Mouse (Mus musculus) hindbrain, embryonic 16.5 days (tissue): ENCODE results near the gene Utp20. TPM values are rescaled to one million over a fixed set of nuclear protein-coding genes. Genes with fewer than 3 reads are reported as not detected.
"Not testable (repeated sequence)": the region's sequence is repeated elsewhere in the genome, so short reads cannot be mapped to it uniquely, and the experiment has no call there.

Source experiments
- ATAC-seq: fragments of 200-750 bp; cut with Nextera tagmentation; 2 replicates; pipeline ENCODE4 v1.8.0; 2017; ENCODE audit warnings: moderate TSS enrichment, moderate library complexity
- H3K27ac ChIP-seq: fragments of 300-500 bp; sonication (generic); 2 replicates; pipeline ENCODE4 v1.5.1; 2014; ENCODE audit warnings: low read depth, mild to moderate bottlenecking, control low read depth, low read length, moderate library complexity
- H3K27me3 ChIP-seq: fragments of 300-500 bp; sonication (generic); replicated peaks from 2 replicates; pipeline ENCODE4 v1.6.1; 2014; ENCODE audit warnings: low read length; ENCODE audit not compliant: control insufficient read depth, insufficient read depth
- H3K36me3 ChIP-seq: fragments of 300-500 bp; sonication (generic); 2 replicates; pipeline ENCODE4 v1.6.1; 2014; ENCODE audit warnings: mild to moderate bottlenecking, low read length, moderate library complexity, mixed read lengths; ENCODE audit not compliant: control insufficient read depth, insufficient read depth
- H3K4me1 ChIP-seq: fragments of 300-500 bp; sonication (generic); 2 replicates; pipeline ENCODE4 v1.6.1; 2014; ENCODE audit warnings: low read depth, low read length; ENCODE audit not compliant: control insufficient read depth, insufficient read depth
- H3K4me2 ChIP-seq: fragments of 300-500 bp; sonication (generic); 2 replicates; pipeline ENCODE4 v1.6.1; 2014; ENCODE audit warnings: mild to moderate bottlenecking, low read length, control low read depth, moderate library complexity
- H3K4me3 ChIP-seq: fragments of 300-500 bp; sonication (generic); 2 replicates; pipeline ENCODE4 v1.5.1; 2014; ENCODE audit warnings: mild to moderate bottlenecking, low read length, control low read depth, moderate library complexity
- H3K9ac ChIP-seq: fragments of 300-500 bp; sonication (generic); 2 replicates; pipeline ENCODE4 v1.6.1; 2014; ENCODE audit warnings: low read depth, mild to moderate bottlenecking, control low read depth, low read length, moderate library complexity
- H3K9me3 ChIP-seq: fragments of 300-500 bp; sonication (generic); 2 replicates; pipeline ENCODE4 v1.6.1; 2014; ENCODE audit warnings: mild to moderate bottlenecking, low read length, moderate library complexity; ENCODE audit not compliant: control insufficient read depth
- WGBS: fragments of 180-500 bp; shearing (Covaris S2); extraction: QIAGEN DNeasy Blood & Tissue Kit; methylation state at CpG from one replicate; pipeline ENCODE4 v1.1.7; 2014; 5-methylcytosine and 5-hydroxymethylcytosine counted together
- polyA plus RNA-seq: library from polyadenylated mRNA; unstranded; fragments of >200 nt; fragmentation: Nextera tagmentation; extraction: Ambion mirVana; gene quantifications from 2 replicates; pipeline ENCODE4 v1.2.1, GENCODE M21; 2015

Gene Utp20
- polyA plus RNA-seq, 1 experiment from 2014 or later, result 7.7 TPM

DNA sequence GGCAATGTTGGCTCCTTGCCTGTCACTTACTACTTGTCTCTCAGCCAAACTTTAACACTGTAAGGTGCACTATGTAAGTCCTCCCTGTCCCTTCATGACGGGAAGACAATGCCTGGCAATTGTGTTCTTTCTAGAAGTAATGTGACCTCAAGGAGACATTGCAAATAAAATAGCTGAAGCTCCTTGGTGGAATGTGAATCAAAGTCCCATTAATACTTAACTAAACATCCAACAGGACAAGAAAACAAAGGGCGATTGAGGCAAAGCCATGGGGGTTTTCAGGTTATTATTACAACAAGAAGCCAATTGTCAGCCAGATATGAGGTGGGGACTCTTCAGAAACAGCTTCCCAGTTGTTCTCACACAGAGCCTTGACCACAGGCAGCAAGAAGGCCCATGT lies 7.6 kb upstream of the Utp20 start:
- no peak overlapping the region for H3K27ac ChIP-seq
- 61% methylated on average over 2 of the region's 2 CpGs for WGBS
- H3K4me1 ChIP-seq, result no peaks in the 10 kb centered on the region
- no peaks in the 10 kb centered on the region for H3K27me3 ChIP-seq
- no peak overlapping the region for H3K9ac ChIP-seq
- no peak overlapping the region for H3K4me3 ChIP-seq
- H3K36me3 ChIP-seq, result no peaks in the 10 kb centered on the region
- no peak for ATAC-seq
- no peaks in the 10 kb centered on the region; the same call in 1 of the 2 replicates for H3K9me3 ChIP-seq
- no peak overlapping the region for H3K4me2 ChIP-seq

DNA sequence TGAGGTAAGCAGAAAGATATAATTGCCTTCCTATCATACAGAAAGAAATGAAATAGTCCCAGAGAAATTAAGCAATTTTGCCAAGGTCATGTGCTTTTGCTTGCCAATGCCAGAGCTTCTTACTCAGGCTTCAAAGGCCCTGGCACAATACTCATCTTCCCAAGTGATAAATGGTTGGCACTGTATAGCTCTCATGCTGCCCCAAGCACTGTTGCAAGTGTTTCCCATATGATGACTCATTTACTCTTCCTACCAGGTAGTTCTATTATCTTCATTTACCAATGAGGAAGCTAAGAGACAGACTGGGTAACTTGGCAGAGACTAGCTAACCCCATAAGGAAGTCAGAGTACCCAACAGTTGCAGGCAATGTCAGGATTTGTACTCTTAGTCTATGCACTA lies 1.8 kb upstream of the Utp20 start:
- Histone ChIP-seq H3K9me3 (no peaks in the 10 kb centered on the region), H3K36me3 (no peaks in the 10 kb centered on the region), H3K4me3 (no peak overlapping the region), H3K4me1 (peaks cover 7% of the 10 kb centered on the region), H3K9ac (no peak overlapping the region), H3K27ac (no peak overlapping the region), H3K27me3 (no peaks in the 10 kb centered on the region), H3K4me2 (no peak overlapping the region)
- no peak for ATAC-seq

DNA sequence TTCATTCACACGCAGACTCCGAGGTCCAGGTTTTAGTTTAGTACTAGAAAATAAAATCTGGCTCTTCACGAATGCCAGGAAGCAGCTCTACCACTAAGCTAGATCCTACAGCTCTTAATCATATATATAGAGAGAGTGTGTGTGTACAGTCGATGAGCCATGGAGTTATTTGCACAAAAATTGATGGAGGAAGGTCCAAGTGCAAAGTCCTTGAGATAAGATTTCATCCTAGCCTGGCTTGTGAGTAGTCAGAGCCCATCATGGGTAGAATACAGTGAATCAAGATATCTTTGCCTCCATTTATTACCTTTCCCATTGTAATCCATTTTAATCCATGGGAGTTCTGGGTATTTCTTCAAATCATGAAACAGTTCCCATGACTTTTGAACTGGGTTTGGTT lies 992 bp upstream of the Utp20 start:
- Histone ChIP-seq H3K36me3 (no peaks in the 10 kb centered on the region), H3K4me3 (no peak overlapping the region), H3K9me3 (no peaks in the 10 kb centered on the region), H3K4me2 (peak overlapping the region; percentile 65), H3K9ac (no peak overlapping the region), H3K4me1 (peaks cover 7% of the 10 kb centered on the region), H3K27ac (no peak overlapping the region), H3K27me3 (no peaks in the 10 kb centered on the region)
- ATAC-seq, result no peak
- 89% methylated on average over 4 of the region's 4 CpGs for WGBS

DNA sequence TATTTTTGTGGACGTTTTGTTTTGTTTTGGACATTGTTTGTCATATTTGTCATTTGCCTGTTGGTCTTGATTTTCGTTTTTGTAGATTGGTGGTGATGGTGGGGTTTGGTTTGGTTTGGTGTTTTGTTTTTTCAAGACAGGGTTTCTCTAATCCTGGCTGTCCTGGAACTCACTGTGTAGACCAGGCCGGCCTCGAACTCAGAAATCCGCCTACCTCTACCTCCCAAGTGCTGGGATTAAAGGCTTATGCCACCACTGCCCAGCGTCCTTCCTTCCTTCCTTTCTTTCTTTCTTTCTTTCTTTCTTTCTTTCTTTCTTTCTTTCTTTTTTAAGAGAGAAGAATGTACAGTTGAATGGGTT lies 323 bp upstream of the Utp20 start:
- not testable (repeated sequence) for H3K27ac ChIP-seq

DNA sequence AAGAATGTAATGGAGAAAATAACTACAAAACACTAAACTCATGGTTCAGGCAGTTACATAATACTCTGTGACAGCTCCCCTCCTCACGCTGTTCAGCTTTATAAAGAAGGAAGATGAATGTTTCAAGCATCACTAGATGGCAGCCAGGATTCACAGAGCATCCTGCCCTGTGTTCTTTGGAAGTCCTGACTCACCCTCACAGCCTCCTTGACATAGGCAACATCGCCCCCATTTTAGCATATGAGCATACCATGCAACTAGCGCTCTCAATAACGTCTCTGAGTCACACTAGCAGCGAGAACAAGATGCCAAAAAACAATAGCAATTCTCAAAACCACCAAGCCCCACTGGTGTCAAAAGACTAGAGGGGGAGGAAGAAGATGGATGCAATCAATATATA lies 9.3 kb downstream of the Utp20 start:
- Histone ChIP-seq H3K9ac (no peak overlapping the region), H3K4me3 (no peak overlapping the region), H3K4me2 (no peak overlapping the region), H3K4me1 (no peaks in the 10 kb centered on the region), H3K36me3 (peaks cover 40% of the 10 kb centered on the region), H3K27me3 (no peaks in the 10 kb centered on the region), H3K27ac (no peak overlapping the region), H3K9me3 (no peaks in the 10 kb centered on the region)
- no peak for ATAC-seq
- 93% methylated on average over 5 of the region's 5 CpGs for WGBS

More for the DNA sequence above, 323 bp upstream of the Utp20 start:
- H3K36me3 ChIP-seq, H3K27me3 ChIP-seq, H3K4me1 ChIP-seq, H3K9me3 ChIP-seq: not testable (repeated sequence)
- 2% methylated on average over 6 of the region's 6 CpGs for WGBS
- Histone ChIP-seq H3K9ac (peak overlapping the region; percentile 72), H3K4me3 (peak overlapping the region; percentile 97), H3K4me2 (peak overlapping the region; percentile 65)
- ATAC-seq, result peak; percentile 82

DNA sequence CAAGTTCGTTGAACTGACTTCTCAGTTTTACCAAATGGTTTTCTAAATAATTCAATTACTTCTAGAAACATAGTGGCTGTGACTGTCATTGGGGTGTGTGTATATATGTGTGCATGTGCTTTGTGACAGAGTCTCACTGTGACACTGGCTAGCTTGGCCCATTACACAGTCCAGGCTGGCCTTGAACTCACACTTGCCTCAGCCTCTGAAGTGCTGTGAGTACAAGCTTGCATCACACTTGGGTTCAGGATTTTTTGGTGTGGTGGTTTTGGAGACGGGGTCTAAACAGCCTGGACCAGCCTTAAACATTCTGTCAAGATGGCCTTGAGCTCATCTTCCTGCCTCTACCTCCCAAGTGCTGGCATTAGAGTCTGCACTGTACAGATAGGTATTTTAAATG lies 11.3 kb downstream of the Utp20 start:
- ATAC-seq, result no peak
- Histone ChIP-seq H3K4me2 (no peak overlapping the region), H3K4me1 (no peaks in the 10 kb centered on the region), H3K36me3 (peaks cover 32% of the 10 kb centered on the region), H3K27me3 (no peaks in the 10 kb centered on the region), H3K9me3 (no peaks in the 10 kb centered on the region), H3K4me3 (no peak overlapping the region), H3K27ac (no peak overlapping the region), H3K9ac (no peak overlapping the region)
- WGBS, result 93% methylated on average over 2 of the region's 2 CpGs

DNA sequence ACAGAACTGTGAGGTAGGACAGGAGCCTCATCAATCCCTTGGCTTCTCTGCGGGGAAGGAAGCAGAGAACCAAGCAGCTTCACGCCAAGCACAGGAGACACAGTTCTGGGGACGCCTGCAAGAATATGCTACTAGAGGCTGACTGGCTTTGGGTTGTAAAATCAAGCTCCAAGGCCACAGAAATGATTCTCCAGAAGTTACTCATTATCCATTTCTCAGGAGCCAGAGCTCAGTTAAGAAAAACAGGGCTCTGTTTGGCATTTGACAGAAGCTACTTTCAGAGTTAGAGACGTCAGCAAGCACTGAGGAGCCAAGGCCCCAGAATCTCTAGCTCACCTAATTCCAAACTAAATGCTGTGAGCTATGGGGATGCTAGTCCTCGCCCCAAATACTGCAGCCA lies 14.9 kb downstream of the Utp20 start:
- H3K9me3 ChIP-seq, result no peaks in the 10 kb centered on the region
- H3K27me3 ChIP-seq, result no peaks in the 10 kb centered on the region
- no peak overlapping the region for H3K9ac ChIP-seq
- H3K27ac ChIP-seq, result no peak overlapping the region
- no peak for ATAC-seq
- H3K4me3 ChIP-seq, result no peak overlapping the region
- 97% methylated on average over 5 of the region's 5 CpGs for WGBS
- H3K36me3 ChIP-seq, result peaks cover 24% of the 10 kb centered on the region
- no peak overlapping the region for H3K4me2 ChIP-seq
- H3K4me1 ChIP-seq, result no peaks in the 10 kb centered on the region

DNA sequence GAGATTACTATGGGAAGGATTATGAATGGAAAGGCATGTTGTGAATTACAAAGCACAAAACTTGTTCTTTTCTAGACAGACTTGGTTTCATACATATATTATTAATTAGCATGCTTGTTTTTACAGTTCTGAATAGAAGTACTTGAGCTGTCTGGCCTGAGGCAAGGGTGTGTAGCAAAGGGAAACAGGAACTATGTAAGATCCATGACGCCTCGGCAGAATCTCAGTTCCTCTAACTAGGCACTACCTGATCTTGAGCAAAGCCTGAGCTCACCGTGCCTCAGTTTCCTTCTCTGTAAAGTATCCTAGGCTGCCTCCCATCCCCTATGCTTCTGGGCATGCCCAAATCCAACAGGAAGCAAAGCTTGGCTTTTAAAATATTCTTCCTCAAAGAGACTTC lies 24.4 kb downstream of the Utp20 start:
- H3K36me3 ChIP-seq, result peaks cover 29% of the 10 kb centered on the region
- WGBS, result 93% methylated on average over 3 of the region's 3 CpGs
- H3K9me3 ChIP-seq, result no peaks in the 10 kb centered on the region
- no peaks in the 10 kb centered on the region for H3K27me3 ChIP-seq
- H3K9ac ChIP-seq, result no peak overlapping the region
- no peak overlapping the region for H3K27ac ChIP-seq
- no peaks in the 10 kb centered on the region for H3K4me1 ChIP-seq
- no peak for ATAC-seq
- no peak overlapping the region for H3K4me3 ChIP-seq
- H3K4me2 ChIP-seq, result no peak overlapping the region

DNA sequence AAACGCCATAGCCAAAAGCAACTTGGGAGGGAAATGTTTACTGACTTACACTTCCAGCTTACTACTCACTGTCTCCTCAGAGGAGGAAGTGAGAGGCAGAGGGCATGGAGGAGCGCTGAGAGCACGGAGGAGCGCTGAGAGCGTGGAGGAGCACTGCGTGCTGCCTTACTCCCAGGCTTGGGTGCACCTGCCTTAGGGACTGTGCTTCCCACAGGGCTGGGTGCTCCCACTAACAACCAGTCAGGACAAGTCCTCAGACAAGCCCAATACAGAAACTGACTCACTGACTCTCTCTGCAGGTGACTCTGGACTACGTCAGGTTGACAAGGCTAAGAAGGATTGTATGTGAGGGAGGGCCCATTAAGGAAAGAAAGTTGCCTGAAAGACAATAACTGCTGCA lies 27.2 kb downstream of the Utp20 start:
- no peak overlapping the region for H3K27ac ChIP-seq
- no peaks in the 10 kb centered on the region for H3K4me1 ChIP-seq
- H3K27me3 ChIP-seq, result no peaks in the 10 kb centered on the region
- H3K36me3 ChIP-seq, result peaks cover 22% of the 10 kb centered on the region
- no peaks in the 10 kb centered on the region for H3K9me3 ChIP-seq
- 95% methylated on average over 7 of the region's 7 CpGs for WGBS
- H3K4me3 ChIP-seq, result no peak overlapping the region
- H3K9ac ChIP-seq, result no peak overlapping the region
- no peak for ATAC-seq
- no peak overlapping the region for H3K4me2 ChIP-seq

DNA sequence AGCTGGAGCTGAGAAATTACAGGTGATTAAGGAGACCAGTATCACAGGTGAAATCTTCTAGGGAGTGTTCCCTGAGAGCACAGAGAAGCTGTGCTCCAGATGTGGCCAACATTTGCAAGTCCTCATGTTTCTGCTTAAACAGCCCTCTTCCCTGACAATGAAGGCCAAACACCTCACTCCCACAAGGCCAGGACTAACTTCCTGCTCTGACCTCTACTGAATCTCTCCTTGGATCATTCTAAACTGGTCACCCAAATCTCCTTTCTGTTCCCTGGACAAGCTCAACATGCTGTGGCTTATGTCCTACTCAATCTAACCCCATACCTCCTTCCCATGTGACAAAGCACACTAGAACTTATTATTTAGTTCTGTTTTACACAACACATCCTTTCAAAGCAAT lies 29.2 kb downstream of the Utp20 start:
- no peaks in the 10 kb centered on the region for H3K4me1 ChIP-seq
- no peaks in the 10 kb centered on the region for H3K27me3 ChIP-seq
- H3K36me3 ChIP-seq, result peaks cover 17% of the 10 kb centered on the region
- H3K27ac ChIP-seq, result no peak overlapping the region
- ATAC-seq, result no peak
- H3K9me3 ChIP-seq, result no peaks in the 10 kb centered on the region
- H3K4me2 ChIP-seq, result no peak overlapping the region
- no peak overlapping the region for H3K4me3 ChIP-seq
- H3K9ac ChIP-seq, result no peak overlapping the region
